Mouse (Mus musculus): ENCODE results near the gene Ccdc66. TPM values are rescaled to one million over a fixed set of nuclear protein-coding genes. Genes with fewer than 3 reads are reported as not detected.

Gene Ccdc66
- polyA plus RNA-seq (2015; fragmentation: Nextera tagmentation; extraction: Ambion mirVana), result 1.8 and 3.1 TPM in 2 replicates

- H3K4me1 ChIP-seq (replicated peaks), result peaks cover 17% of the 10 kb centered on the region
- H3K9ac ChIP-seq, result peak within 1 kb of the TSS; percentile 74
- H3K9me3 ChIP-seq (replicated peaks), result no peaks in the 10 kb centered on the region
- no peaks in the 10 kb centered on the region for H3K36me3 ChIP-seq (replicated peaks)
- peak within 1 kb of the TSS; percentile 83 for H3K4me2 ChIP-seq
- peak within 1 kb of the TSS; percentile 42; the same call in 1 of the 2 replicates for H3K27ac ChIP-seq (replicated peaks)
- ATAC-seq (ENCODE audit: insufficient read depth), result peak; percentile 94
- peak within 1 kb of the TSS; percentile 83 for H3K4me3 ChIP-seq (replicated peaks)
- under 1% methylated on average over 51 of the region's 51 CpGs for WGBS (ENCODE audit: insufficient replicate concordance)
- H3K27me3 ChIP-seq, result no peaks in the 10 kb centered on the region
Measured at GRCm38 (mm10) chr14:27507894-27508643, at the start of gene Ccdc66. Ccdc66 (minus strand) TSS chr14:27508460.

DNA sequence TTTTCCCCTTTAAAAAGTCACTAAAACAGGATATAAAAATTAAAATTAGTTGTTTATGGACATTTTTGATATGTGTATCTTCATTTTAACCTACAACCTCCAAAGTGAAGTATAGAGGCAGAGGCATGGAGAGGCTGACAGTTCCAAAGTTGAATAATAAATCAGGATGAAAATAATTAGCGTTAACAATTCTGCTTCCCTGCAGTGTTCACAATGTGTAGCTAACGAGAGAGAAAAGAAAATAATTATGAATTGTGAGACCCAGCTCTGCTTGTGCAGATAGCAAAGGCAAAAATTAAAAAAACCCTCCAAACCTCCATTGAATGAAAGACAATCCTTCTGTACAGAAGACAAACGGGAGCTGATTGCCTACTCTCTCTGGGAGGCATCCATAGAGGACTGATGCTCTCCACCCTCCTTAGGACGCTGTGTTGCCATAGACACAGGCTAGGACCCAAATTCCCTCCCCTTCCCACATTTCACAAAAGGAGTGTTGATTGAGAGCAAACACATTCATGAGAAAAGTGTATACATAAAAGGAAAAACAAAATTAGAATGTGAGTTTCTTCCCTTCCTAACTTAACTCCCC is 35.7 kb upstream of the Ccdc66 start:
- Histone ChIP-seq H3K4me1 (replicated peaks) (no peaks in the 10 kb centered on the region), H3K27me3 (no peaks in the 10 kb centered on the region), H3K4me2 (no peak overlapping the region), H3K9ac (no peak overlapping the region), H3K9me3 (replicated peaks) (no peaks in the 10 kb centered on the region), H3K36me3 (replicated peaks) (no peaks in the 10 kb centered on the region), H3K4me3 (replicated peaks) (no peak overlapping the region), H3K27ac (replicated peaks) (no peak overlapping the region)
- WGBS (ENCODE audit: insufficient replicate concordance), result 58% methylated on average over 4 of the region's 4 CpGs
- ATAC-seq (ENCODE audit: insufficient read depth), result no peak

GRCm38 (mm10) chr14:27536441-27536840 is 28.2 kb upstream of the Ccdc66 start:
- no peak overlapping the region for H3K4me2 ChIP-seq
- H3K27ac ChIP-seq (replicated peaks), result no peak overlapping the region
- no peak overlapping the region for H3K9ac ChIP-seq
- H3K4me3 ChIP-seq (replicated peaks), result no peak overlapping the region
- H3K9me3 ChIP-seq (replicated peaks), result no peaks in the 10 kb centered on the region
- ATAC-seq (ENCODE audit: insufficient read depth), result no peak
- no peaks in the 10 kb centered on the region for H3K4me1 ChIP-seq (replicated peaks)
- 42% methylated on average over 3 of the region's 3 CpGs for WGBS (ENCODE audit: insufficient replicate concordance)
- no peaks in the 10 kb centered on the region for H3K36me3 ChIP-seq (replicated peaks)
- H3K27me3 ChIP-seq, result no peaks in the 10 kb centered on the region

DNA sequence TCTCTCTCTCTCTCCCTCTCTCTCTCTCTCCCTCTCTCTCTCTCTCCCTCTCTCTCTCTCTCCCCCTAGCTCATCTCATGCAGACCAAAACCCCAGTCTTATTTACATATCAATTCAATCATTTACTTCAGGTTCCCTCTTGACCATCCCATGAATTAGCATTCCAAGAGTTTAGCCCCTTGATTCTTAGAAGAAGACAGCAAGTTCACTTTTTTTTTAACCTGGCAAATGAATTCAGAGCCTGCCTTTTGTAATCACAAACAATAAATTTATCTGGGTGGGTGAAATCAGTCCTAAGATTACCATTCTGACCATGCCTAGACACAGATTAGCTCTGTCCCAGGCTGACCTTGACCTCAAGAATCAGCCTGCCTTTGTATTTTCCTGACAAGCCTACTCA is 16.3 kb upstream of the Ccdc66 start:
- no peaks in the 10 kb centered on the region for H3K36me3 ChIP-seq (replicated peaks)
- no peak overlapping the region for H3K4me2 ChIP-seq
- no peaks in the 10 kb centered on the region for H3K9me3 ChIP-seq (replicated peaks)
- H3K27ac ChIP-seq (replicated peaks), result no peak overlapping the region
- H3K27me3 ChIP-seq, result no peaks in the 10 kb centered on the region
- no peak overlapping the region for H3K9ac ChIP-seq
- no peak for ATAC-seq (ENCODE audit: insufficient read depth)
- no peak overlapping the region for H3K4me3 ChIP-seq (replicated peaks)
- H3K4me1 ChIP-seq (replicated peaks), result no peaks in the 10 kb centered on the region

GRCm38 (mm10) chr14:27508644-27509301 is 513 bp upstream of the Ccdc66 start:
- Histone ChIP-seq H3K9me3 (replicated peaks) (no peaks in the 10 kb centered on the region), H3K36me3 (replicated peaks) (no peaks in the 10 kb centered on the region), H3K4me1 (replicated peaks) (peaks cover 17% of the 10 kb centered on the region), H3K9ac (peak overlapping the region; percentile 74), H3K4me3 (replicated peaks) (peak overlapping the region; percentile 83), H3K27ac (replicated peaks) (0 out of 2 replicates have a peak overlapping the region, but pooled peaks have one; percentile 42), H3K4me2 (peak overlapping the region; percentile 83), H3K27me3 (no peaks in the 10 kb centered on the region)
- peak; percentile 57 for ATAC-seq (ENCODE audit: insufficient read depth)
- WGBS (ENCODE audit: insufficient replicate concordance), result 34% methylated on average over 15 of the region's 15 CpGs

DNA sequence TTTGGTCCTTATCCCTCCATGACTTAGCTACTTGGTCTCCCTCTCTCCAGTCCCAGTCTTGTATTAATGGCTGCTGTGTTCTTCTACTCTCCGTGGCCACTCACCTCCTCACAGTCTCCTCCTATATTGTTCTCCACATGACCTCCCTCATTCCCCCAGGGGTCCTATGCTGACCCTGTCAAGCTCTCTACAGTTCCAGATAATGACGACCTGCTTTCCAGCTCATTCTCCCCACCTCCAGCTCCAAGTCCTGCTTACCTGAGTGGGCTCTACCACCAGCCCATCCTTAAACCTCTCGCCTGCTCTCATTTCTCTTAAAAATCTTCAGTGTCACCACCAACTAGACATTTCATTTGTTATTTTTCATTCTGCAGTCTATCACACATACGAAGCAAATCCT is 7.2 kb downstream of the Ccdc66 start:
- Histone ChIP-seq H3K27ac (replicated peaks) (no peak overlapping the region), H3K4me2 (no peak overlapping the region), H3K27me3 (no peaks in the 10 kb centered on the region), H3K9ac (no peak overlapping the region), H3K36me3 (replicated peaks) (peaks cover 8% of the 10 kb centered on the region; the same call in 1 of the 2 replicates), H3K9me3 (replicated peaks) (no peaks in the 10 kb centered on the region), H3K4me1 (replicated peaks) (no peaks in the 10 kb centered on the region), H3K4me3 (replicated peaks) (no peak overlapping the region)
- WGBS (ENCODE audit: insufficient replicate concordance), result 74% methylated on average over 4 of the region's 4 CpGs
- no peak for ATAC-seq (ENCODE audit: insufficient read depth)

DNA sequence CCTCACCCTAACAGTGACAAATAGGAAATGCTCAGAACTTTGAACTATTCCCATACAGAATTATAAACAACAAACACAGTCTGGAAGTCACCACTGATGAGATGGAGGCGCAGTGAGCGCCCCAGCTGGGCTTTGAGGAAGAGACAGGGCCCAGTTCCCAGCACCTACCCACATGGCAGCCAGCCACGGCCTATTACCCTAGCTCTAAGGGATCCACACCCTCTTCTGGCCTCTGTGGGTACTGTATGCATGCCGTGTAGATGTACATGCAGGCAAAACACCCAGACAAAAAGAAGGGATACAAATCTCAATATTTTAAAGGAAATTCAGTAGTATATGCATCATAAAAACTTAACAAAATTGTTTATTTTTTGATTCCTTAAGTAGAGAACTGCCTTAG is 14.7 kb downstream of the Ccdc66 start:
- Histone ChIP-seq H3K4me3 (replicated peaks) (no peak overlapping the region), H3K9me3 (replicated peaks) (no peaks in the 10 kb centered on the region), H3K27me3 (no peaks in the 10 kb centered on the region), H3K4me1 (replicated peaks) (no peaks in the 10 kb centered on the region), H3K27ac (replicated peaks) (no peak overlapping the region), H3K9ac (no peak overlapping the region), H3K4me2 (no peak overlapping the region), H3K36me3 (replicated peaks) (peaks cover 56% of the 10 kb centered on the region)
- WGBS (ENCODE audit: insufficient replicate concordance), result 77% methylated on average over 4 of the region's 4 CpGs
- ATAC-seq (ENCODE audit: insufficient read depth), result no peak

DNA sequence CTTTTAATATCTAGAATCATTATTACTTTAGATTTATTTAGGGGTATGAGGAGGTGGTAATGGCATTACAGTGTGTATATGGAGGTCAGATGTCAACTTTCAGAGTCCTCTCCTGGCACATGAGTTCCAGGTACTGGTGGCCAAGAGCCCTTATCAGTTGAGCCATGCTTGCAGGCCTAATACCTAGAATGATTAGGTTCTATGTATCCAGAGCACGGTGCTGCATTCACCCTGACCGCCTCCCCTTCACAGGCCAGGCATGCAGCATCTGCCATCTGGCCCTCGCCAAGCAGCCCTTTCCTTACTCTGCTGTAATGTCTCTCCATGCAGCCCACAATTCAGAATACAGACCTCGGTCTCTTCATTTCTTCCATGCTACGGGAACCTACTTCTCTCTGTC is 16.9 kb downstream of the Ccdc66 start:
- Histone ChIP-seq H3K4me1 (replicated peaks) (no peaks in the 10 kb centered on the region), H3K9me3 (replicated peaks) (no peaks in the 10 kb centered on the region), H3K4me2 (no peak overlapping the region), H3K36me3 (replicated peaks) (peaks cover 58% of the 10 kb centered on the region), H3K4me3 (replicated peaks) (no peak overlapping the region), H3K27ac (replicated peaks) (no peak overlapping the region), H3K27me3 (no peaks in the 10 kb centered on the region), H3K9ac (no peak overlapping the region)
- 71% methylated on average over 5 of the region's 5 CpGs for WGBS (ENCODE audit: insufficient replicate concordance)
- ATAC-seq (ENCODE audit: insufficient read depth), result 0 out of 2 replicates have a peak, but pooled peaks have one; percentile 47

DNA sequence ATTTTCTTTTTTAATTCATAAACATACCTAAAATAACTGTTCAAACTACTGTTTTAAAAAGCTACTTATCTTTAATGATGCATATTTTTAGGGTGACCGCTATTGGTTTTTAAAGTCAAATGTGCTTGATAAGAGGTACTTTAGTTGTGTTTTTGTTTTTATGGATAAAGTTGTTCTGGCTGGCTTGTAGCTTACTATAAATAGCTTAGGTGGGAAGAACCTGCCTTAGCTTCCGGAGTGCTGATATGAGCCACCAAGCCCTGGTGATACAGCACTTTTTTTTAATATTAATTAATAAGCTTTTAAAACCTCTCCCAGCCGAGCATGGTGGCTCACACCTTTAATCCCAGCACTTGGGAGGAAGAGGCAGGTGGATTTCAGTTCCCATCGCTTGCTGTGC is 61.3 kb downstream of the Ccdc66 start:
- WGBS (ENCODE audit: insufficient replicate concordance), result 70% methylated on average over 4 of the region's 4 CpGs

DNA sequence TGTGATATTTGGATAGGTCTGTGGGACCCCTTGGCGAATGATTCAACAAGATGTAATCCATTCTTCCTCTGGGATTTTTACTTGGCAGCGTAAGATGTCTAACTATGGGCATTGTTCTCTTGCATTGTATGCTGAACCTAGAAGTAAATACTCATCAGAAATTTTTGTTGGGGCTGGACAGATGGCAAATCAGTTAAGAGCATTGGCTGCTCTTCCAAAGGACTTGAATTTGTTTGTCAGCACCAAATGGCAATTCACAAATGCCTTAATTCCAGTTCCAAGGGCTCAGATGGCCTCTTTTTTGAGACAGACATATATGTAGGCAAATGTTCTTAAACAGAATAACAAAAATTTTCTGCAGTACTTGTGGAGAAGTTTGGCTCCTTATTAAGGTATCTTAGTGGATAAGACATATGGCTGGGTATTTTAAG is 63.4 kb downstream of the Ccdc66 start:
- no peak for ATAC-seq (ENCODE audit: insufficient read depth)
- Histone ChIP-seq H3K9ac (no peak overlapping the region), H3K27me3 (no peaks in the 10 kb centered on the region), H3K9me3 (replicated peaks) (no peaks in the 10 kb centered on the region), H3K27ac (replicated peaks) (no peak overlapping the region), H3K4me1 (replicated peaks) (no peaks in the 10 kb centered on the region), H3K4me2 (no peak overlapping the region), H3K36me3 (replicated peaks) (peaks cover 61% of the 10 kb centered on the region), H3K4me3 (replicated peaks) (no peak overlapping the region)
- 90% methylated on average over 2 of the region's 2 CpGs for WGBS (ENCODE audit: insufficient replicate concordance)

More for the DNA sequence above, 61.3 kb downstream of the Ccdc66 start:
- Histone ChIP-seq H3K9me3 (replicated peaks) (no peaks in the 10 kb centered on the region), H3K4me3 (replicated peaks) (no peak overlapping the region), H3K4me1 (replicated peaks) (no peaks in the 10 kb centered on the region), H3K27ac (replicated peaks) (no peak overlapping the region), H3K36me3 (replicated peaks) (peaks cover 61% of the 10 kb centered on the region), H3K9ac (no peak overlapping the region), H3K27me3 (no peaks in the 10 kb centered on the region), H3K4me2 (no peak overlapping the region)
- ATAC-seq (ENCODE audit: insufficient read depth), result no peak

DNA sequence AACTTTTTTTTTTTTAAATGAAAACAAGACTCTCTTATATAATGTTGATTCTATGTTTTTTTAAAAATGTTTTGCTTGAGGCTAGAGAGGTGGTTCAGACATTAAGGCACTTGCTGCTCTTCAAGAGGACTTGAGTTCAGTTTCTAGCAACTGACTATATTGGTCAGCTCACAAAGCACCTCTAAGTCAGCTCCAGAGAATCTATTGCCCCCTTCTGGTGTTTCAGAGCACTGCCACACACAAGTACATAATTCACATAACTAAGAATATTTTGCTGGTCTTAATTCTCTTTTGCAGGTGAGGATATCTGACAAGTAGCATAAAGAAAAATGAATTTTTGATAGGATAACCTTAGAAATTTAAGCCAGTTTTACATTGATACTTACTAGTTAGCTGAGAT is 67.3 kb downstream of the Ccdc66 start:
- no peaks in the 10 kb centered on the region for H3K4me1 ChIP-seq (replicated peaks)
- peaks cover 44% of the 10 kb centered on the region for H3K36me3 ChIP-seq (replicated peaks)
- H3K9ac ChIP-seq, result no peak overlapping the region
- H3K4me3 ChIP-seq (replicated peaks), result no peak overlapping the region
- H3K9me3 ChIP-seq (replicated peaks), result no peaks in the 10 kb centered on the region
- no peak overlapping the region for H3K27ac ChIP-seq (replicated peaks)
- no peak overlapping the region for H3K4me2 ChIP-seq
- no peak for ATAC-seq (ENCODE audit: insufficient read depth)
- no peaks in the 10 kb centered on the region for H3K27me3 ChIP-seq
